Mouse (Mus musculus) heart, adult 2 months (tissue): ENCODE measurements at regions not wholly inside any gene's neighbourhood (a gene's known extent, or its start where the extent isn't known, plus 50 kb on each side); places are given as distances from the start of the nearest gene placed in this dataset.

Experiments
- DNase-seq, 2 experiments: peaks; one replicate each; pipeline ENCODE4 v3.0.0; 2021
- H3K27ac ChIP-seq: fragments of 200-600 bp; 2 replicates; pipeline ENCODE4 v1.8.1; 2022
- H3K27me3 ChIP-seq: fragments of 200-500 bp; 2 replicates; pipeline ENCODE4 v1.6.1; 2012; ENCODE audit warnings: mild to moderate bottlenecking, low read length, inconsistent platforms, mixed read lengths; ENCODE audit not compliant: control insufficient read depth, insufficient read depth
- H3K36me3 ChIP-seq: fragments of 200-500 bp; 2 replicates; pipeline ENCODE4 v1.6.1; 2012; ENCODE audit warnings: low read length, inconsistent platforms; ENCODE audit not compliant: control insufficient read depth, insufficient read depth
- H3K4me1 ChIP-seq: fragments of 200-500 bp; 2 replicates; pipeline ENCODE4 v1.6.1; 2011; ENCODE audit warnings: low read length; ENCODE audit not compliant: control insufficient read depth, insufficient read depth
- H3K4me3 ChIP-seq: fragments of 200-600 bp; 2 replicates; pipeline ENCODE4 v1.8.1; 2022
- H3K79me2 ChIP-seq: fragments of 200-500 bp; replicated peaks from 2 replicates; pipeline ENCODE4 v1.6.1; 2012; ENCODE audit warnings: mild to moderate bottlenecking, inconsistent platforms, low read length, moderate library complexity, mixed read lengths; ENCODE audit not compliant: control insufficient read depth, insufficient read depth
- H3K9ac ChIP-seq: fragments of 200-500 bp; 2 replicates; pipeline ENCODE4 v1.6.1; 2012; ENCODE audit warnings: low read depth, mild to moderate bottlenecking, control low read depth, inconsistent platforms, low read length, mixed read lengths
- CTCF ChIP-seq: fragments of 200-600 bp; IDR thresholded peaks from 2 replicates; pipeline ENCODE4 v1.8.1; 2022; ENCODE audit warnings: antibody characterized with exemption, mild to moderate bottlenecking, moderate library complexity
- EP300 ChIP-seq: fragments of 200-500 bp; IDR thresholded peaks from 2 replicates; pipeline ENCODE4 v1.6.1; 2011; ENCODE audit warnings: low read depth, low read length, control low read depth; ENCODE audit not compliant: insufficient read depth
- POLR2A ChIP-seq: fragments of 200-500 bp; IDR thresholded peaks from 2 replicates; pipeline ENCODE4 v1.6.1; 2011; ENCODE audit warnings: mild to moderate bottlenecking, low read depth, low read length, control low read depth; ENCODE audit not compliant: insufficient read depth
- WGBS: fragments of 180-500 bp; shearing (Covaris S2); methylation state at CpG from one replicate; pipeline ENCODE4 v1.1.7; 2018; 5-methylcytosine and 5-hydroxymethylcytosine counted together
- intact Hi-C: fragments of 180-260 bp; cut with DNase I; formaldehyde crosslinking; loops from one replicate; pipeline ENCODE4 v1.15.1; 2025

DNA sequence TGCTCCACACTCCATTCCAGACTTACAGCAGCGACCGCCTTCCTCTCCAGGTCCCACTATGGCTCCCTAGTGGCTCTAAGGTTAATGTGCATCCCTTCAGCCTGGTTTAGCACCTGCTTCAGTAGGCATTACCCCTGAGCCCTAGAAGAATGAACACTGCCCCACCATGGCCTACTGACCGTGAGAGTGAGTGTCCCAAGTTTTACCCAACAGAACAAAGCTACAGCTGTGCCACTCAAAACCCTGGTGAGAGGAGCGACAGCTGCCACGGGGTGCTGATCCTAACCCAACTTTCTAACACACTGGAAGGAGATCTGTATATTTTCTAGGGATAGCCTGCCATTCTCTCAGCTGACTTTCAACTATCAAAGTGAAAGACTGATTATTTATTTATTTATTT, 208.9 kb upstream of the Klf14 start:
- intact Hi-C loops = no loop called here

GRCm38 (mm10) chr6:31168730-31169129, 209.9 kb upstream of the Klf14 start:
- TF ChIP-seq CTCF (no peak), POLR2A (no peak), EP300 (no peak)
- H3K4me1 ChIP-seq = peaks cover 16% of the 10 kb centered on the region
- DNase-seq = no peak
- no peaks in the 10 kb centered on the region for H3K27me3 ChIP-seq
- H3K9ac ChIP-seq = no peak overlapping the region
- intact Hi-C loops = no loop called here
- peaks cover 11% of the 10 kb centered on the region for H3K79me2 ChIP-seq
- H3K27ac ChIP-seq = no peak overlapping the region
- 85% methylated on average over 3 of the region's 3 CpGs for WGBS
- H3K36me3 ChIP-seq = peaks cover 24% of the 10 kb centered on the region
- H3K4me3 ChIP-seq = no peak overlapping the region

More for the DNA sequence above, 208.9 kb upstream of the Klf14 start:
- H3K27me3 ChIP-seq = no peaks in the 10 kb centered on the region
- TF ChIP-seq POLR2A (no peak), EP300 (no peak), CTCF (no peak)
- H3K79me2 ChIP-seq = peaks cover 11% of the 10 kb centered on the region
- WGBS = 95% methylated on average over 5 of the region's 5 CpGs
- H3K9ac ChIP-seq = no peak overlapping the region
- H3K36me3 ChIP-seq = peaks cover 28% of the 10 kb centered on the region
- no peak for DNase-seq
- peaks cover 15% of the 10 kb centered on the region for H3K4me1 ChIP-seq
- H3K27ac ChIP-seq = no peak overlapping the region
- H3K4me3 ChIP-seq = no peak overlapping the region

- TF ChIP-seq POLR2A (no peak), CTCF (no peak), EP300 (no peak)
- Histone ChIP-seq H3K4me1 (peaks cover 17% of the 10 kb centered on the region), H3K4me3 (no peak overlapping the region), H3K27ac (no peak overlapping the region; the same call in 1 of the 2 replicates), H3K9ac (no peak overlapping the region), H3K27me3 (no peaks in the 10 kb centered on the region), H3K36me3 (peaks cover 24% of the 10 kb centered on the region), H3K79me2 (peaks cover 11% of the 10 kb centered on the region)
- intact Hi-C loops = no loop called here
- DNase-seq = no peak
- 35% methylated on average over 9 of the region's 9 CpGs for WGBS
These were observed 210.5 kb upstream of the Klf14 start for GRCm38 (mm10) chr6:31169343-31169742.

- 60% methylated on average over 9 of the region's 9 CpGs for WGBS
- H3K27me3 ChIP-seq = no peaks in the 10 kb centered on the region
- H3K79me2 ChIP-seq = peaks cover 11% of the 10 kb centered on the region
- H3K36me3 ChIP-seq = peaks cover 24% of the 10 kb centered on the region
- peaks cover 17% of the 10 kb centered on the region for H3K4me1 ChIP-seq
- no peak overlapping the region; the same call in 1 of the 2 replicates for H3K27ac ChIP-seq
- intact Hi-C loops = no loop called here
- H3K9ac ChIP-seq = no peak overlapping the region
- DNase-seq = no peak
- H3K4me3 ChIP-seq = no peak overlapping the region
- TF ChIP-seq CTCF = peak; percentile 53
- TF ChIP-seq POLR2A = no peak
- no peak for TF ChIP-seq EP300
These were observed 211.2 kb upstream of the Klf14 start for GRCm38 (mm10) chr6:31169868-31170600.

DNA sequence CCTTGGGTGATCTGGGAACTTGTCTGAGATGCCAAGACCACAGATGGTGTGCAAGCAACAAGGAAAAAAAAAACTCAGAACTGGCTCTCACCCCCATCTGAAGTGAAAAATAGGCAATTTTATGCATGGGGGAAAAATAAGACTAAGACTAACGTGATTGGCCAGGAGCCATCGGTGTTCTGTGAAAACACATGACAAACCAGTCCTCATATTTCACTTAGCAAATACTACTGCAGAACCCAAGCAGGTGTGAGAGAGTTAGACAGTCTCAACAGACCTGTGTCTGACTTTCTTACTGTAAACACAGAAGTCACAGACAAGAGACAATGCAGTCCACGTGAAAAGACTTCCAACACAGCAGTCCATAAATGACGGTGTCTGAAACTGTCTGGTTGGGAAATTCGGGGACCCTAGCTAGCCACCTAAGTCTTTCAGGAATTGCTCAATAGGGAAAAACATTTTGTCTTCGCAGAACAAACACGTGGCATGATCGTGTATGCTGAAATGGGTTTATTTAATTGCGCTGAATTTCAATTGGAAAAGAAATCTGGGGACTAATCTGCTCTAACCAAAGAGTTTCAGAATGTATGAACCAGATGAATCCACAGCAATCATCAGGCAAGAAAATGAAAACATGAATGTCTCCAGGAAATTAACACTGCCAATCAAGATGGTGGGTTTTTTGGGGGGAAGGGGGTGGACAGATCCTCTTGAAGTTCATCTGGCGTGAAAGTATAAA, 213.1 kb upstream of the Klf14 start:
- no peak overlapping the region for H3K4me3 ChIP-seq
- no peak overlapping the region for H3K9ac ChIP-seq
- DNase-seq = no peak
- intact Hi-C loops = no loop called here
- 95% methylated on average over 10 of the region's 10 CpGs for WGBS
- H3K4me1 ChIP-seq = peaks cover 23% of the 10 kb centered on the region
- peaks cover 13% of the 10 kb centered on the region for H3K79me2 ChIP-seq
- H3K27me3 ChIP-seq = no peaks in the 10 kb centered on the region
- no peak overlapping the region for H3K27ac ChIP-seq
- TF ChIP-seq CTCF = no peak
- TF ChIP-seq EP300 = no peak
- no peak for TF ChIP-seq POLR2A
- H3K36me3 ChIP-seq = peaks cover 30% of the 10 kb centered on the region

- H3K4me1 ChIP-seq = peaks cover 30% of the 10 kb centered on the region
- TF ChIP-seq CTCF (no peak), POLR2A (no peak), EP300 (no peak)
- no peak overlapping the region for H3K27ac ChIP-seq
- H3K27me3 ChIP-seq = no peaks in the 10 kb centered on the region
- H3K4me3 ChIP-seq = no peak overlapping the region
- no peak overlapping the region for H3K9ac ChIP-seq
- no peak for DNase-seq
- peaks cover 32% of the 10 kb centered on the region for H3K36me3 ChIP-seq
- 72% methylated on average over 6 of the region's 6 CpGs for WGBS
- intact Hi-C loops = loop anchor here (5.0 kb wide), 1 partner anchor 98 kb away; no protein-coding TSS in a partner anchor
- H3K79me2 ChIP-seq = peaks cover 6% of the 10 kb centered on the region
These were observed 216.9 kb upstream of the Klf14 start for GRCm38 (mm10) chr6:31175769-31176168.
